Mouse (Mus musculus) left cerebral cortex, adult 18-20 months (tissue): ENCODE measurements around the gene Amn. TPM values are rescaled to one million over a fixed set of nuclear protein-coding genes. Genes with fewer than 3 reads are reported as not detected.

Experiments used
- DNase-seq, 2 experiments: peaks; one replicate each; pipeline ENCODE4 v3.0.0; 2021 to 2022; ENCODE audit warnings: low spot score in 2 of 2, mixed read lengths in 1 of 2
- total RNA-seq, 2 experiments: library from RNA; stranded (reverse); gene quantifications; 2 replicates each; pipeline ENCODE4 v1.2.3; 2021

Gene Amn
- total RNA-seq, 2 experiments from 2014 or later: 9.1 to 9.7 TPM

DNA sequence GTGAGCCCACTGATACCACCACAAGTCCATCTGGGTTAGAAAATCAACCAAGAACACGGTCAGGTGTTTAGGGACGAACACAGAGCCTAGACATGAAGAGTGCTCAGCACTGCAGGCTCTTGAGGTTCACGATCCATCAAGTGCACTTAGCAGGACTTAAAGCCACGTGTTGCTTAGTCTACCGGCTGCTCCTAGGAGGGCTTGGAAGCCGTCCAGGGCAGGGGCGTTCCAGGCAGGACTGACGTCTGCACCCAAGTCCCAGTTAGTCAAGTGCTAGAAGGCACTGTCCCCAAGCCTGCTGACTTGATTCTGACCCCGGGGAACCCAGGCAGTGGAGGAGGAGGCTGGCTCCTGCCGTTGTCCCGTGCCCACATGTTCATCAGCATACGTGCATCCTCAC, 49.7 kb downstream of the Amn start:
- DNase-seq: no peak

DNA sequence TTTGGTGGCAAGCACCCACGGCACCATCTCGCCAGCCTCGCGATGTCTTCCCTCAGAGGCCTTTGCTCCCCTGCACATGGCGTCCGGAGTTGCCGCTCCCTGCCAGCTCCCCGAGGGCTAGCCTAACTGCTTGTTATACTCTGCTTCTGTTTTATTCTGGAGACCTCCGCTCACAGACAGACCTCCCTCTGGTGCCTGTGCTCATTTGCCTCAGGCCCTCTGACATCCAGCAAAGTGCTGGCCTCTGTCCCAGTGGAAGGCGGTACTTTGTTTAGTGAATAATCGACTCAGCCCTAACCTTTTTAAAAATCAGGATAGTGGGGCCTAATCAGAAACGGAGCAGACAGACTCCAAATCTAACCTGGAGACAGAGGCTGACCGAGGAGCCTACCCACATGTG, 50.9 kb downstream of the Amn start:
- DNase-seq: no peak

DNA sequence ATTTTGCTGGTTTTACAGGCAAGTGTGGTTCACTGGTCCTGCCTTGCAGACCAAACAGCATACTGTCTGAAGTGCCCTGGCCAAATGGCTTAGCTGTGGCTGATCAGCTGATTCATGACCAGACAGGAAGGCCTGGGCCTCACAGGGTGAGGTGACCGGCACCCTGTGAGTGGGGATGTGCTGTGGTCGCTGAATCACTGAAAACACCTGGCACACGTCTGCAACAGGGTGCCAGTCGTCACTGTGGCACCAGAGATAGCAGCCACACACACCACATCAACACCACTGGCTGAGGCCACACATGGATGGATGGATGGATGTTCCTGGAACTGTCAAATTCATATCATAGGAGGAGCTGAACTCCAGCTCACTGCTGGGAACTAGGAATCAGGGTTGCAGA, 52.5 kb downstream of the Amn start:
- no peak for DNase-seq

DNA sequence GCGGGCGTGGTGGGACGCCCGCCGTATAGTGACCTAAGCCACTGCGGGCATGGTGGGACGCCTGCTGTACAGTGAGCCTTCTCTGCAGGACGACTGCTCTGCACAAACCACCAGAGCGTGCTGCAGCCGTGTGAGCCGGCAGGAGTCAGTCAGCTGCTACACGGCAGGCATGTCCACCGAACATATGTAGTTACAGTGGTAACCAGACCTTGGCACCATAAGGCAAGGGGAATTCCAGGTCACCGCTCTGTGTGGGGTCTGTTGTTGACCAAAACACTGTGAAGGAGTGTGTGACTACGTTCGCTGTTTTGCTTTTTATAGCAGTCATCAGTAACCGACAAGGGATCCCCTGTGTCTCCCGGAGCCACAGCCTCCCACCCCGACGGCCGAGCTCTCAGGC, 53.6 kb downstream of the Amn start:
- DNase-seq: no peak

DNA sequence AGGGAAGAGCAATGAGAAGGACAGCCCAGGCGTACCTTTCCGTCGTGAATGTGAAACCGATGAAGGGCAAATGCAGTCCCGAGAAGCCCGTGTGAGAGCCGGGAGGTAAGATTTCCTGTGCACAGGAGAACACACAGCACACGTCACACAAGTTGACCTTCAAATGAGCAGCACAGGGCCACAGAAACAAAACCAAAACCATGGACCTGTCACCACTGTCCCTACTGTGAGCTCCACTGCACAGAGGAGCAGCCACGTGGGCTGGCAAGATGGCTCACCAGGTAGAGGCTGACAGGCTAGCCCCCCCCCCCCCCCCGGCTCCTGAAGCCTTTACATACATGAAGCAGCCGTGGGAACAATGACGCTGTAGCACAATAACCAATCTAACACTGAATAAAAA, 54.1 kb downstream of the Amn start:
- DNase-seq: no peak

DNA sequence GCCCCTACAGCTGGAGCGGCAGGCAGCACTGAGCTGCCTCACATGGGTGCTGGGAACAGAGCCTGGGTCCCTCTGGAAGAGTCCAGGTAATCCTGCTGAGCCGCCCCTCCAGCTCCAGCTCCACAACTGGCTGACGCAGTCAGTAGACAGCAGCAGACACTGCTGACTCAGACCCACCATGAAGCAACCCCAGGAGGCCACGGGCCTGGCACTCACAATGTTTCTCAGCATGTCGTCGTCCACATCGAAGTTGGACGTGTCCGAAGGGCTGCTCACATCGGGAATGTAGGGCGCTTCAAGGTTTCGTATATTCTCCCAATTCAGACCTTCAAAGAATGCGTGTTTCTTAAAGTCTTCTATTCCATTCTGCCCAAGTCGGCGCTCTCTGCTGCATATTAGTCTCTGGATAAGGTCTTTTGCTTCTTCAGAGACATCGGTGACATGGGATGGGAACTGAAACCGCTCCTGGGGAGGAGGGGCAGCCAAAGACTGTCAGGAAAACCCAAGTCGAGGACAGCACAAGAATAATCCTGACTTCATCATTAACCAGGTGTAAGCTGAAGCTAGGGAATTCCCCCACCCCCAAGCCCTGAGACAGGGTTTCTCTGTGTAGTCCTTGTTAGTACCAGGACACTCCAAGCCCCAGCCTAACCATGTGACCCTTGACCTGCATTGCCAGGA, 55.0 kb downstream of the Amn start:
- DNase-seq: no peak

Other genes with a start within 250 kb of the Amn start
- gene Rcor1, start 231.7 kb upstream of the Amn start, total RNA-seq: 10 to 100 TPM; 16.4 to 18.9 TPM
- 10 to 100 TPM; 32.3 to 42.4 TPM for gene Traf3, start 104.7 kb upstream of the Amn start, total RNA-seq
- gene 4930595D18Rik, start 86.6 kb upstream of the Amn start, total RNA-seq: not detected
- gene Cdc42bpb, start 106.6 kb downstream of the Amn start, total RNA-seq: 100 to 1,000 TPM; 130 to 138 TPM
- gene Lbhd2, start 135.7 kb downstream of the Amn start, total RNA-seq: 1 to 10 TPM; 2.2 to 3.7 TPM
- gene Exoc3l4, start 145.9 kb downstream of the Amn start, total RNA-seq: 1 to 10 TPM; 2.2 to 2.7 TPM
- gene Tnfaip2, start 171.4 kb downstream of the Amn start, total RNA-seq: 1 to 10 TPM in 1 of 2 experiments, under 1 TPM in 1; 0.51 to 1.0 TPM
- gene Gm266, start 214.7 kb downstream of the Amn start, total RNA-seq: 1 to 10 TPM; 3.4 to 5.0 TPM